Mouse (Mus musculus): ENCODE results near the gene Zc3h12c. TPM values are rescaled to one million over a fixed set of nuclear protein-coding genes. Genes with fewer than 3 reads are reported as not detected.
A peak's percentile ranks its signal among the peaks of the same experiment; 100 is the strongest.
"Not testable (repeated sequence)": the region's sequence is repeated elsewhere in the genome, so short reads cannot be mapped to it uniquely, and the experiment has no call there.

Zc3h12c gene
- total RNA-seq, 2 experiments from 2014 or later = 9.2 to 10.4 TPM

DNA sequence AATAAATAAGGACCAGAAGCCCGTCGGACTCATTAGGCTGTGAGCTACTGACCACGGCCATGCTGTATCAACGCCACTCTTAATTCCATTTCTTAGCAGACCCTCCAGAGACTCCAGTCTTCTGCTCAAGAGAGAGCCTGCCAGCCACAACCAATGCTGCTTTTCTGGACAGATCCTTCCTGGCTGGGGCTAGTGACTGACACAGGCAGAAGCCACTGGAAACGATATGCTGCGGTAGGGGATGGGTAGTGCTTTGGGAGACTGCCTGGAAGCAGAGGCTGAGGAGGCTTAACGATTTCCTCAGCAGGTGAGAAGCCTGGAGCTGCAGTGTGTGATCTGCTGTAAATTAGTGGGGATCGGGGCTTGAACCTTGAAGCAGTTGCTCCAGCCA lies 64.2 kb downstream of the Zc3h12c start:
- no peak for DNase-seq (ENCODE audit: extremely low spot score in 1 of 2, low spot score in 1 of 2)

DNA sequence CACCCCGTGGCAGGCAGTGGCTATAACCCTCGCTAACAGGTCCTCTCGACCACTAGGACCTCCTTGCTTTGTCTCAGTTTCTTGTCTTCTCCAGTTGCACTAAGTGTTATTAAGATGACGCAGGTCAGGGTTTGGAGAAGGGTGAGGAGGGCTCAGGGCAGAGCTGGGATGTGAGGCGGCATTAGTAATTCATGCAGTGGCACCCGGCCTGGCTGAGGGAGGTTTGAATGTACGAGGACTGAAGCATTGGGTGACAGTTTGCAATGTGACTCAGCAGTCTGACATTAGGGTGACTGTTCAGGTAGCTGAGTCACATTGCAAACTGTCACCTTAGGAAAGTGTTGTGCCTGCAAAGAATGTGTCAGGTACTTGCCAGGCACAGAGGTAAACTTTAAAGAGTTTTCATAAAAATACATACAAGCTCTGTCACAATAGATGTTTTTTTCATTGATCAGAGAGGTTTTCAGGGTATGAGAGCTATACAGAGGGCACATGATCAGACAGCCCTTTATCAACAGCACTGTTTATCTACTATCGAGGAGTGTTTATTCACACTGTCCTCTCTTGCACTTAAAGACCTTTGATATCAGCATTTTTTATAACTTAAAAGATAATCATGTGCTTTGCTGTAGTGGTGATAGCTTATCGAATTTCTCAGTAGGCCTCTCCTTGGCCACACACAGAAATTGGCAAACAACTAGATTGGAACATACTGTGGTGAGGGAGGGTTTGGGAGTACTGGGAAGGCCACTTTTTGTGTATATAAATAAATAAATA lies 64.7 kb downstream of the Zc3h12c start:
- DNase-seq (ENCODE audit: extremely low spot score in 1 of 2, low spot score in 1 of 2) = no peak

DNA sequence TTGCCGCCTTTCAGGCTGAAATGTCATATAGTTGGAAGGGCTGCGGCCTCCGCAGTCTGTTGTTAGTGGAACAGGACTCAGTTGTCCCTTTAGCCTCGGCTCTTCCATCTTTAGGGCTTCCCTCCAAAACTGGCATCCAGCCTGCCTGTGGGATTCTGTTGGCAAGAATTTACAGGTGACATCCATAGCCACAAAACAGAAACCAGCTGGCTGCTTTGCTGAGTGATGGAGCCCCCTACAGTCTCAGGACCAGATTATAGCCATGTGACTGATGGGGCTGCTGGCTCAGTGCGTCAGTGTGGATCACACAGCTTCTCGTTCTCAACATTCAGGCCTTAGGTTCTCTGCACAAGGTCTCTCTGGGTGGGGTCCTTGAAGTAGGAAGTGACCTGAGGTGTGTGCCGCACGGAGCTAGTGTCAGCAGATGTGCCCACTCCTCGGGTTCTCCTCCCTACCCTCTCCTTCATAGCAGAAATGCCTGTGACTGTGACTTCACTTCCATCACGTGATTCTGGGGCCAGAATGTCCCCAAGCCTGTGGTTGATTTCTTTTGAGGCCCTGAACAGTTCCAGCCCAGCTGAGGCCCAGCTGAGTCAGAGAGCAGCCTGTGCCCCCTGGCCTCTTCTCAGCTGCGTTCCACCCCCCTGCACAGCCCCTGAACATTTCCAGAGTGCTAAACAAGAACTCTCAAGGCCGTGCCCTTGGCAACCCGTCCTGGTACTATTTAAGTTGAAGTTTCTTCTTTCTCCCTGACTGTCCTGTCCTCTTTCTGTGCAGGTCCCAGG lies 66.1 kb downstream of the Zc3h12c start:
- DNase-seq (ENCODE audit: extremely low spot score in 1 of 2, low spot score in 1 of 2) = no peak

DNA sequence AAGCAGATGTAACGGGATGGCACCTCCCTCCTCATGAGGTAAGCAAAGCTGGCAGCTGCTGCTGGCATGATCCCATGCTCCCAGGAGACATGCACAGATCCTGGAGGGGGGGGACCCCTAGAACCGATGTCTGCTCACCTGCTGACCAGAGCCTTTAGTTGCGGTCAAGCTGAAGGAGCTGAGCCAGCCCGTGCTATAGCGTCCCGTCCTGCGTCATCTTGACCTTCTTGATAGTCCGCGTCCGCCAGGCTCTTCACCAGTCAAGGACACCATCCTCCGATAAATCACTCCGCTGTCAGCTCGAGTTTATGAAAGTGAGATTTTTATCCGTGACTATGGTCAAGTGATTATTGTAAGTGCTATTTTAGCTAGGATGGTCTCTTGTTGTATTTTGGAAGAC lies 67.9 kb downstream of the Zc3h12c start:
- DNase-seq (ENCODE audit: extremely low spot score in 1 of 2, low spot score in 1 of 2) = no peak

DNA sequence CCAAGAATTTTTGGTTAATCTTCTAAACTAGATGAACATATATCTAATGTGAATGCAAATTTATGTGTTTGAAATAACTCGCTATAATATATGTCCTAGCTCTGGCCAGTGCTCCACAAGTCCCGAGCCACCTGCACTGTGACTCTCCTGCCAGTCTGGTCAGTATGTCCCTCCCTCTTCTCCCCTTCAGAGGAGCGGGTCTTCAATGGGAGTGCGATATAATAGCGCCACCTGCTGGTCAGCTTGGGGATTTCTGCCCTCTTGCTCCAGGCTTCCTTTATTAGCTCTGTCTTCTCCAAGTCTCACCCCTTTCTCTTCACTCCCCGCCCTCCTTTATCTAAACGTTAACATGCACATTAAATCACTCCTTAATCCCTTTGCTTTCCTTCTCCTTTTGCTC lies 69.8 kb downstream of the Zc3h12c start:
- peak; percentile 72 to 88 for DNase-seq (ENCODE audit: extremely low spot score in 1 of 2, low spot score in 1 of 2)

DNA sequence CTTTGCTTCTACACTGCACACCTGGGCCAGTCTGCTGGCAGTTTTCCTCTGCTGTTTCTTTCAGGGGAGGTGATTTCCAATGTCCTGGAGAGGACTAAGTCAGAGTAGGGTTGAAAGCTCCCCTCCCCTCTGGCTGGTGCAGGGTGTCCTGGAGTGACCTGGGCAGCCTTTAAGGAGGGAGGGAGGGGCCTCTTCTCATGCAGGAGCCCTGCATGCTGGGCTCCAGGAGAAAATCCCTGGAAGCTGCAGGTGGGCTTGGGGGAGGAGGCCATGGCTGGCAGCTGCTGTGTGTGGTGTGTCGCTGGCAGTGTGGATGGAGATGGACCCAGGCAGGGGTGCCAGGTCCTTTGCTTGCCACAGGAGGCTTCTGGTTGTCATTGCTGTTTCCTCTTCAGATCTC lies 71.0 kb downstream of the Zc3h12c start:
- no peak for DNase-seq (ENCODE audit: extremely low spot score in 1 of 2, low spot score in 1 of 2)

DNA sequence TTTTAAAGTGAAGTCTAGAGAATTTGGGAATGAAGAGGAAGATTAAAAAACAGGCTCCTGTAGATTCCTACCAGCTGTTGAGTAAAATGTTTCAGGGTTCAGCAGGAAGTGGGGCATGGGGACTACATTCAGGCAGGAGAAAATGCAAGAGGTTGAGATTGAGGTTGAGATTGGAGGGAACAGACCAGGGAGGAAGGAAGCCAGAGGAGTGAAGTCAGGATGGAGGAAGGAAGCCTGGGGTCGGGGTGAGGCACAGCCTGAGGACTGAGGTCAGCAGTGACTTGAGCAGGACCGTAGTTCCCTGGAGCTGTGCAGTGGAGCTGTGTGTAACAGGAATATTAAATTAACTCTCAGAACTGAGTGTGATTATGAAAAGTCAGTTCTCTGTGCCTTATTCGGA lies 72.7 kb downstream of the Zc3h12c start:
- no peak for DNase-seq (ENCODE audit: extremely low spot score in 1 of 2, low spot score in 1 of 2)

DNA sequence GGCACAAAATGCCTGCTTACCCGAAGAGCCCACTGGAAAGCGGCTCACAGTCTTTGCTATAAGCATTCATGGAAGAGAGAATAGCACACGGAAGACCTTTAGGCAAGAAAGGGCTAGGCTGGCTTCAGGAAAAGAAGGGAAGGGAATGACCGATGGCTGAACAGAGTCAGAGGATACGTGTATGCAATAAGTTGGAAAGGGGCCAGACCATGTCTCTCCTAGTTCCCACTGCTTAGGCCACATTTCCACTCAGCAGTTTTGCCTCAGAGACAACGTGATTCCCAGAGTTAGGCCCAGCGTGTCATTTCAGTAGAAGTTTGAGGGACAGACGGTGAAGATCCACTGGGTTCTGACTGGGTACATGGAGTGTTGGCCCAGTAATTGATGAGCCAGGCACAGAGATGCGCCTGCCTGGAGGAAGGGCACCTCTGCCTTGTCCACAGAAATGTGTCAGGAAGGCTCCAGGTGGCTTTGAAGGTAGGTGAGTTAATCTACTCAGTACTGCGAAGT lies 73.8 kb downstream of the Zc3h12c start:
- no peak for DNase-seq (ENCODE audit: extremely low spot score in 1 of 2, low spot score in 1 of 2)

DNA sequence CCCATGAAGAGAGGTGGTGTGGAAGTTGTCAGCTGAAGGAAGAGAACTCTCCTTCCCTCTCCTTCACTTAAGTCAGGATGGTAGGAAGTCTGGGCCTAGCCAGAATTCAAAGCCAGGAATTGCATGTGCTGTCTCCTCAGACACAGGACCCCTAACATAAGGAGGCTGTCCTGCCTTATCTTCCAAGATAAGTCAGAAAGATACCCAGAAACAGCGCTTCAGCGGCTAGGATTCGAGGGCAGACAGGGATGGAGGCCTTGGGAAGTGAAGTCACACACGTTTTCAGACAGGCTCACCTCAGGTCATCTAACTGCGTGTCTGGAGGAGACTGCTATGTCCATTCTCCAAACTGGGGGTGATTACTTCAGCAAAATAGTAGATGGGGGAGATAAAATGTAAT lies 74.4 kb downstream of the Zc3h12c start:
- no peak for DNase-seq (ENCODE audit: extremely low spot score in 1 of 2, low spot score in 1 of 2)

DNA sequence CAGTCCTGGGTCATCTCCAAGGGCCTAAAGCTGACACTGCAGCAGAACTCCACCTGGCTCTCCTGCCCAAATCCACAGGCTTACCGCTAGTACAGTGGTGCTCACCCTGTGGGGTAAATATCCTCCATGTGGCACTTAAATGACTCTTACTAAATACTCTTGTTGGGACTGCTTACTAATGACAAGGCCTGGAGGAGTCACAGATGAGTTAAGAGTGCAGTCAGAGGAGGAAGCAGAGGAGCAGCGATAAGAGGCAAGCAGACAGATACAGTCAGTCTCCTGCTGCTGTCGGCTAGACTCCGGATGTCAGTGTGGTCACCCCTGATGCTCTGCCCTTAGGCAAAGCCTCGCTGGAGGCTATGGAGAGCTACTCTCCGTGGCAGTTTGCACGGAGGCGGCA lies 75.3 kb downstream of the Zc3h12c start:
- DNase-seq (ENCODE audit: extremely low spot score in 1 of 2, low spot score in 1 of 2) = no peak

DNA sequence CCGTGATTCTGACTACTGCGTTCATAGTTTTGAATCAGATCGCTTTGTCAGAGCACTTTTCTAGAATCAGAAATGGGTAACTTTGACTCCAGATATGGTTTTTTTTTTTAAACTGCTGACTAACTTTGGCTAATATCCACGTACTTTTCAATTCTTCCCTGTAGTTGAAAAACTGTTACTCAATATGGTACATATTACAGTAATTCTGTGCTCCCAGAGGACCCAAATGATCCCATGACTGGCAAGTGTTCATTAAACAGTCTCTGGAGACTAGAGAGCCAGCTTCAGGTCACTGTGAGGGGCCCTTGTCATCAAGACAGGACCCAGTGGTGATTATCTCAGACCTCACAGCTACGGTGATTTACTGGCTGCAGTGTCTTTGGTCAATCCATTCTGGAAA lies 76.1 kb downstream of the Zc3h12c start:
- DNase-seq (ENCODE audit: extremely low spot score in 1 of 2, low spot score in 1 of 2) = no peak

DNA sequence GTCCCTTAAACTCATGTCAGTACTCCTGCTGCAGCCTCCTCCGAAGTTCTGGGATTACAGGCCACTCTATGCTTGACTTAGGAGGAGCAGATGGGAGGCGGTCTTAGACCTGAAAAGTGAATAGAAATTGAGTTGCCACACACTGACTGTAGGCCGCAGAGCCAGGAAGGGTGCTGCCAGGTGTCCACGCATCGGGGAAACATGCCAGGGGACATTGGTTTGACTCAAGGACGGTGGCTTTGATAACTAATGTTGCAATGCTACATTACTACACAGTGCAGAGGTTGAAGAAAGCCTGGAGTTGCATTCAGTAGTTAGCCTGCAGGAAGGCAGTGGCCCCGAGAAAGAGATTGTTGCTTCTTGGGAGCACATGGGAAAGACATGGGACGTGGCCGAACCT lies 76.6 kb downstream of the Zc3h12c start:
- no peak for DNase-seq (ENCODE audit: extremely low spot score in 1 of 2, low spot score in 1 of 2)

DNA sequence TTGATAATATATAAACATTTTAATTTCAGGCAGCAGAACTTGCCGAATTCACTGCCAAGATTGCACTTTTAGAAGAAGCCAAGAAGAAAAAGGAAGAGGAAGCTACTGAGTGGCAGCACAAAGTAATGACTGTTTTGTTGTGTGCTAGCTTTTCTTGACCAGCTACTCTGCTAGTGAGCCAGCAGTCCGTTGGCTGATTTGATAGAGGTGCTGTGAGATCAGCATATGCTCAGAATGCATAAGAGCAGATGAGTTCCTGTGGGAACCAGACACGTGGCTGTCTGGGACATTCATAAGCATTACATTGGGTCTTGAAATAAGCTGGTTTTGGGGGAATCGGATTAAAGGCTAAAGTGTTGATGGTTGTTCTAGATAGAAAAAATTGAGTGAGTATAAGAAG lies 86.0 kb downstream of the Zc3h12c start:
- no peak for DNase-seq (ENCODE audit: extremely low spot score in 1 of 2, low spot score in 1 of 2)

DNA sequence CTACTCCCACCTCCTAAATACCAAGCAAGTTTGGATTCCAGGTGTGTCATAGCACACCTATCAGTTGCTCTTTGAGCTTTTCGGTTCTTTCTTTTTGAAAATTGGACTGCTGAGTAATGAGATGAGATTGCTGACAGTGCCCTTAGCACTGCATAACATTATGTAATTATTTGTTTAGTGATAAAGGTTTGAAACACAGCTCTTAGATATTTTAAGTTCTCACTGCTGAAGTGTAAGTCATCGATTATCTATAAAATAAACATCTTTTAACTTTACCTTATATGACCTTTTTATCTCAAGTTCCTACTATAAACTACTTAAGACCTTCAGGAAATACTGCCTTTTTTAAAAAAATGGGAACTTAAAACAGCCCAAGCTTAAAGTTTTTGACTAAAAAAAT lies 86.4 kb downstream of the Zc3h12c start:
- DNase-seq (ENCODE audit: extremely low spot score in 1 of 2, low spot score in 1 of 2) = no peak

DNA sequence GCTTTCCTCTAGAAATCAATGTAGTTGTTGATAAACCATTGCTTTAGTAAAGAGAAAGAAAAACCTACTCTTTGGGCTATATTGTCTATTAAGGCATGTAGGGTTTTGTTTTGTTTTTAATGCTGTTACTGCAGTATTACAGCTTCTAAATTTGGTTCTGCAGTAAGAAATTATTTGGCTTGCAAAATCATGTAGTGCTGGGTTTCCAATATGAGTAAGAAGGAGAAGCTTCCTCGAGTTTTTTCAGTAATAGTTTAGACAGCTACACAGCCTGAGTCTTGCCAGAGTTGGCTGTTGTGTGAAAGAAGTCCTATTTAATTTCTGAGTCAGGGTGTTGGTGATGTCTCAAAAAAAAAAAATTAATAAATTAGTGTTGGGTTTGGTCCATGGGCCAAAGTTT lies 90.7 kb downstream of the Zc3h12c start:
- DNase-seq (ENCODE audit: extremely low spot score in 1 of 2, low spot score in 1 of 2) = no peak

DNA sequence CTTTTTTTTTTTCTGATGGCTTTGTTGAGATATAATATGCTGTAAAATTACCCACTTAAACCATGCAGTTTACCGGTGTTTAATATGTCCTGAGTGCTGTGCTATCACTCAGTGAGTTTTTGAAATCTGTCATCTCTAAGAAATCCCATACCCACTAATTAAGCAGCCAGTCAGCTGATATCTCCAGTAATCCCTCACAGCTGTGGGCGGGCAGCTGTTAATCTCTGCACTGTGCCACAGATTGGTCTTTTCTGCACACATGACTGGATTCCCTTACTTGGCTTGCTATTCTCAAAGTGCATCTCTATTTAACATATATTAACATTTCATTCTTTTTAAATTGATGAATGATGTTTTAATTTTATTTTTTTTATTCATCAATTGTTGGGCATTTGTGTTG lies 92.3 kb downstream of the Zc3h12c start:
- no peak for DNase-seq (ENCODE audit: extremely low spot score in 1 of 2, low spot score in 1 of 2)

DNA sequence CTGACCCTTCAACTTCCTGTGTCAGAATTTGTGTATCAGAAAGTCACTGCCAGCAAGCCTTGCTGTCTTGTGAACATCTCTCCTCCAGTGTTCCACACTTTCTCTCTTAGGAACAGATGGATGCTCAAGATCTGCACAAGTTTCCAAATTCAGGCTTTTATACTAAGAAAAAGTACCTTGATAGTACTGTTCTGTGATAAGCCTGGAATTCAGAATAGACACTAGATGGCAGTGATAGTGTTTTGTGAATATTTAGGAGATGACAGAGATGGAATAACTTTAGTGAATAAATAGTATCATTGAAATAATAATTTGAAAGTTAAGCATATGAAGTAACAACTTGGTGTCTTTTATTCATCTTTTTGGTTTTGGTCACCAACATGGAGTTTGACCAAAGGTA lies 96.2 kb downstream of the Zc3h12c start:
- DNase-seq (ENCODE audit: extremely low spot score in 1 of 2, low spot score in 1 of 2) = no peak

DNA sequence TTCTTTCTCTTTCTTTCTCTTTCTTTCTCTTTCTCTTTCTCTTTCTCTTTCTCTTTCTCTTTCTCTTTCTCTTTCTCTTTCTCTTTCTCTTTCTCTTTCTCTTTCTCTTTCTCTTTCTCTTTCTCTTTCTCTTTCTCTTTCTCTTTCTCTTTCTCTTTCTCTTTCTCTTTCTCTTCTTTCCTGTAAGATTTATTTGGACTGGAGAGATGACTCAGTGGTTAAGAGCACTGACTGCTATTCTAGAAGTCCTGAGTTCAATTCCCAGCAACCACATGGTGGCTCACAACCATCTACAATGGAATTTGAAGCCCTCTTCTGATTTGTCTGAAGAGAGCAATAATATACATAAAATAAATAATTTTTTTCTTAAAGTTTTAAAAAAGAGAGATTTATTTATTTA lies 97.0 kb downstream of the Zc3h12c start:
- DNase-seq (ENCODE audit: extremely low spot score in 1 of 2, low spot score in 1 of 2) = not testable (repeated sequence)

DNA sequence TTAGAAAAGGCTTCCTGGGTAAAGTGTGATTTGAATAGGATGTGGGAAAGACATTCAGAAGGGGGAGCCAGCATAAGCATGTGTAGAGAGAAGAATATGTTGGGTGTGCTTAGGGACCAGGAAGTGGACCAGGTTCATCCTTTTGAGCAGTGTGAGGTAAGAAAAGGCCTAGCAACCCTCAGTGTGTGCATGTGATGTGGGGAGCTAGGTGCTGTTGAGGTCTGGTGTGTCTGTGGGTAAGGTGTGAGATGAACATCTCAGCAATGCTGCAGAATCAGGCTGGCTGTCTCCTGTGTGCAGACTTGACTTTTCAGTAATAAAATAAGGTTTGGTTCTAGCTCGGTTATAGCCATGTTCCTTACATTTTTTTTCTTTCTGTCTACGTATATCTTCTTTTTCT lies 98.3 kb downstream of the Zc3h12c start:
- no peak for DNase-seq (ENCODE audit: extremely low spot score in 1 of 2, low spot score in 1 of 2)

Measured in layer of hippocampus, postnatal 25 days (tissue).